Comparison of ENCODE assay signal across 20 mouse cellular contexts in the genomic region with DNA sequence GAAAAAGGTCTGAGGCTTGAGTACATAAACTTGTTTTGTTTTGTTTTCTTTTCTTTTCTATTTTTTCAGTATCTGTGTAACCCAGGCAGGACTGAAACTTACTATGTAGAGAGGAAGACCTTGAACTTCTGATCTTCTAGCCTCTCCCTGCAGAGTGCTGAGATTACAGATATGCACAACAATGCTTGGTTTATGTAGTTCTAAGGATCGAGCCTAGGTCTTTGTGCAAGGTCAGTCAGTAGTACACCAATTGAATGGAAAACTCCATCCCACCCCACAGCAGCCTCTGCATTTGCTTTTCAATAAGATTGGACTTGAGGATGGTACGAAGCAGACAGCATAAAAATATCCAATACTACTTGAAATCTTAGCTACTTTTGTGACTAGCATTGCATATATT.
DNase-seq lines count a peak whose midpoint lies in the region; ATAC-seq lines count a peak whose summit lies in the region.
"Had no signal": no experiment of that assay in that cellular context is flagged by ENCODE, and none has a peak within 500 bp of the region (broad histone marks: within the 10 kb centered on the region; RNA-seq: fewer than 3 reads in every experiment).

No protein-coding gene starts in this region.

- H3K36me3 ChIP-seq in forebrain, embryonic 14.5 days (ENCODE audit: control insufficient read depth, insufficient read depth, low read length) = no peaks in the 10 kb centered on the region
- H3K36me3 ChIP-seq: embryonic facial prominence, embryonic 10.5 days; embryonic facial prominence, embryonic 12.5 days; G1E had no signal

- 79% methylated on average over 2 of the region's 2 CpGs for WGBS in forebrain, embryonic 14.5 days

- H3K9me3 ChIP-seq in forebrain, embryonic 14.5 days (replicated peaks; ENCODE audit: control insufficient read depth, low read length) = no peaks in the 10 kb centered on the region
- H3K9me3 ChIP-seq: embryonic facial prominence, embryonic 10.5 days; embryonic facial prominence, embryonic 12.5 days; forebrain, embryonic 13.5 days had no signal

- peaks cover 8% of the 10 kb centered on the region; the same call in 1 of the 2 replicates for H3K4me1 ChIP-seq in forebrain, embryonic 14.5 days (ENCODE audit: control insufficient read depth, insufficient read depth, low read length)
- H3K4me1 ChIP-seq: embryonic facial prominence, embryonic 10.5 days; embryonic facial prominence, embryonic 12.5 days had no signal

- ATAC-seq in forebrain, embryonic 14.5 days = no peak
- ATAC-seq: activated CD4-positive, CD25-positive, alpha-beta regulatory T cell, adult 4 months; forebrain, embryonic 13.5 days; forebrain, embryonic 16.5 days; Patski had no signal

- no peak overlapping the region for H3K4me3 ChIP-seq in forebrain, embryonic 14.5 days (ENCODE audit: low read depth, low read length)
- H3K4me3 ChIP-seq: embryonic facial prominence, embryonic 10.5 days; embryonic facial prominence, embryonic 12.5 days; forebrain, embryonic 13.5 days had no signal

- H3K27me3 ChIP-seq in forebrain, embryonic 14.5 days (replicated peaks; ENCODE audit: control insufficient read depth, insufficient read depth, low read length) = no peaks in the 10 kb centered on the region
- H3K27me3 ChIP-seq: embryonic facial prominence, embryonic 12.5 days; forebrain, embryonic 13.5 days; Patski had no signal

- no peak overlapping the region for H3K27ac ChIP-seq in forebrain, embryonic 14.5 days (ENCODE audit: low read depth, low read length)
- H3K27ac ChIP-seq: embryonic facial prominence, embryonic 10.5 days; embryonic facial prominence, embryonic 12.5 days; forebrain, embryonic 13.5 days had no signal

- H3K4me2 ChIP-seq in forebrain, embryonic 14.5 days (ENCODE audit: low read length) = no peak overlapping the region
- H3K4me2 ChIP-seq: embryonic facial prominence, embryonic 12.5 days; forebrain, embryonic 13.5 days had no signal

- no peak overlapping the region for H3K9ac ChIP-seq in forebrain, embryonic 14.5 days (ENCODE audit: low read length)
- H3K9ac ChIP-seq: embryonic facial prominence, embryonic 12.5 days; forebrain, embryonic 13.5 days had no signal

- DNase-seq in ES-CJ7 (ENCODE audit: low read depth, low spot score) (peak; percentile 84), R1 (ENCODE audit: low read depth, low spot score) (peak; percentile 92)
- no peak for DNase-seq in thymus, postnatal 0 days (ENCODE audit: low spot score)
- DNase-seq in forebrain, embryonic 14.5 days (ENCODE audit: low spot score) = no peak
- no peak for DNase-seq in gastrocnemius, postnatal 4 days (ENCODE audit: low spot score in 2 of 2)
- DNase-seq: adrenal gland, adult 8-10 months; adrenal gland, postnatal 14 days; adrenal gland, postnatal 36 days; cerebellum, adult 11-12 months; cerebellum, adult 2 months; cerebellum, adult 9-10 months; cerebellum, postnatal 10 days; cerebellum, postnatal 25 days had no signal

Comparison
In these comparisons a context has a peak if more than half of its experiments do, and no peak if none do; other contexts are left out.
1. DNase-seq: peak in ES-CJ7 (single experiment) and R1 (single experiment); none in thymus, postnatal 0 days (single experiment), forebrain, embryonic 14.5 days (single experiment) and gastrocnemius, postnatal 4 days (0 of 2).